ENCODE assay signal across 11 mouse cellular contexts in genomic region chr10:53683226-53683625, GRCm38 (mm10).
"Had no signal": no experiment of that assay in that cellular context is flagged by ENCODE, and none has a peak within 500 bp of the region (broad histone marks: within the 10 kb centered on the region; RNA-seq: fewer than 3 reads in every experiment).

No protein-coding gene starts in this region.

- DNase-seq: kidney, adult 18-20 months; kidney, postnatal 10 days; kidney, postnatal 4 days; liver, embryonic 13.5 days; liver, postnatal 0 days; retina, postnatal 1 day; right cerebral cortex, postnatal 4 days; spleen, adult 18-20 months; thymus, postnatal 36 days had no signal

- ATAC-seq: hindbrain, postnatal 0 days; liver, postnatal 0 days; midbrain, embryonic 16.5 days had no signal
